Mouse (Mus musculus) forebrain, embryonic 14.5 days (tissue): ENCODE data around the gene Rpl10a. TPM values are rescaled to one million over a fixed set of nuclear protein-coding genes. Genes with fewer than 3 reads are reported as not detected.

ENCODE experiments used
- ATAC-seq: fragments of 200-750 bp; cut with Nextera tagmentation; 2 replicates; pipeline ENCODE4 v1.8.0; 2017; ENCODE audit warnings: mild to moderate bottlenecking, moderate library complexity
- DNase-seq: peaks from one replicate; pipeline ENCODE4 v3.0.0-alpha.2; 2015; ENCODE audit warnings: low spot score
- H3K27ac ChIP-seq: fragments of 300-500 bp; sonication (generic); 2 replicates; pipeline ENCODE4 v1.5.1; 2014; ENCODE audit warnings: low read depth, mild to moderate bottlenecking, control low read depth, low read length, moderate library complexity
- H3K27me3 ChIP-seq: fragments of 300-500 bp; sonication (generic); replicated peaks from 2 replicates; pipeline ENCODE4 v1.6.1; 2014; ENCODE audit warnings: low read length, control low read depth, mixed read lengths; ENCODE audit not compliant: control insufficient read depth, insufficient read depth
- H3K36me3 ChIP-seq: fragments of 300-500 bp; sonication (generic); 2 replicates; pipeline ENCODE4 v1.6.1; 2014; ENCODE audit warnings: low read length, control low read depth; ENCODE audit not compliant: control insufficient read depth, insufficient read depth
- H3K4me1 ChIP-seq: fragments of 300-500 bp; sonication (generic); 2 replicates; pipeline ENCODE4 v1.6.1; 2014; ENCODE audit warnings: antibody characterized with exemption, low read length, control low read depth; ENCODE audit not compliant: control insufficient read depth, insufficient read depth
- H3K4me2 ChIP-seq: fragments of 300-500 bp; sonication (generic); 2 replicates; pipeline ENCODE4 v1.6.1; 2014; ENCODE audit warnings: mild to moderate bottlenecking, control low read depth, low read length
- H3K4me3 ChIP-seq: fragments of 300-500 bp; sonication (generic); 2 replicates; pipeline ENCODE4 v1.5.1; 2014; ENCODE audit warnings: low read depth, low read length, control low read depth
- H3K9ac ChIP-seq: fragments of 300-500 bp; sonication (generic); 2 replicates; pipeline ENCODE4 v1.6.1; 2014; ENCODE audit warnings: mild to moderate bottlenecking, low read length, control low read depth, moderate library complexity
- H3K9me3 ChIP-seq: fragments of 300-500 bp; sonication (generic); replicated peaks from 2 replicates; pipeline ENCODE4 v1.6.1; 2016; ENCODE audit warnings: low read length, control low read depth, mixed read lengths; ENCODE audit not compliant: control insufficient read depth
- WGBS: fragments of 180-500 bp; shearing (Covaris S2); extraction: QIAGEN DNeasy Blood & Tissue Kit; methylation state at CpG from one replicate; pipeline ENCODE4 v1.1.7; 2014; 5-methylcytosine and 5-hydroxymethylcytosine counted together
- polyA plus RNA-seq: library from polyadenylated mRNA; unstranded; fragments of >200 nt; fragmentation: Nextera tagmentation; extraction: Ambion mirVana; gene quantifications from 2 replicates; pipeline ENCODE4 v1.2.1, GENCODE M21; 2014

Gene Rpl10a
- polyA plus RNA-seq, 1 experiment from 2014 or later: 532 TPM

- peaks cover 15% of the 10 kb centered on the region for H3K27me3 ChIP-seq
- no peaks in the 10 kb centered on the region for H3K36me3 ChIP-seq
- H3K27ac ChIP-seq: no peak overlapping the region
- no peak for ATAC-seq
- H3K9me3 ChIP-seq: no peaks in the 10 kb centered on the region
- H3K4me3 ChIP-seq: no peak overlapping the region
- no peaks in the 10 kb centered on the region for H3K4me1 ChIP-seq
- 79% methylated on average over 5 of the region's 5 CpGs for WGBS
- no peak overlapping the region for H3K9ac ChIP-seq
- H3K4me2 ChIP-seq: no peak overlapping the region
- DNase-seq: no peak
Measured at GRCm38 (mm10) chr17:28369056-28369455, 40.8 kb downstream of the Rpl10a start.

- Histone ChIP-seq H3K27me3 (peaks cover 14% of the 10 kb centered on the region), H3K4me2 (no peak overlapping the region), H3K9ac (no peak overlapping the region), H3K9me3 (no peaks in the 10 kb centered on the region), H3K4me3 (no peak overlapping the region), H3K36me3 (no peaks in the 10 kb centered on the region), H3K27ac (no peak overlapping the region), H3K4me1 (no peaks in the 10 kb centered on the region)
- DNase-seq: no peak
- 74% methylated on average over 2 of the region's 2 CpGs for WGBS
- ATAC-seq: no peak
Measured at GRCm38 (mm10) chr17:28371286-28371685, 43.0 kb downstream of the Rpl10a start.

- no peak for ATAC-seq
- Histone ChIP-seq H3K4me2 (no peak overlapping the region), H3K27ac (no peak overlapping the region), H3K9me3 (no peaks in the 10 kb centered on the region), H3K4me3 (no peak overlapping the region), H3K4me1 (no peaks in the 10 kb centered on the region), H3K36me3 (no peaks in the 10 kb centered on the region), H3K9ac (no peak overlapping the region), H3K27me3 (peaks cover 14% of the 10 kb centered on the region)
- DNase-seq: no peak
- 61% methylated on average over 1 of the region's 1 CpGs for WGBS
Measured at GRCm38 (mm10) chr17:28371941-28372340, 43.7 kb downstream of the Rpl10a start.

GRCm38 (mm10) chr17:28373821-28374220 is 45.5 kb downstream of the Rpl10a start:
- 16% methylated on average over 10 of the region's 10 CpGs for WGBS

GRCm38 (mm10) chr17:28374494-28374893 is 46.2 kb downstream of the Rpl10a start:
- ATAC-seq (no peak), DNase-seq (no peak)
- no peak overlapping the region for H3K9ac ChIP-seq
- H3K36me3 ChIP-seq: no peaks in the 10 kb centered on the region
- H3K9me3 ChIP-seq: no peaks in the 10 kb centered on the region
- H3K27me3 ChIP-seq: peaks cover 14% of the 10 kb centered on the region
- no peak overlapping the region for H3K4me3 ChIP-seq
- H3K4me1 ChIP-seq: no peaks in the 10 kb centered on the region
- H3K27ac ChIP-seq: no peak overlapping the region
- WGBS: 12% methylated on average over 16 of the region's 16 CpGs
- H3K4me2 ChIP-seq: no peak overlapping the region

More at GRCm38 (mm10) chr17:28373821-28374220, 45.5 kb downstream of the Rpl10a start:
- no peaks in the 10 kb centered on the region for H3K9me3 ChIP-seq
- no peak overlapping the region for H3K4me3 ChIP-seq
- ATAC-seq (no peak), DNase-seq (peak; percentile 46)
- H3K4me1 ChIP-seq: no peaks in the 10 kb centered on the region
- H3K9ac ChIP-seq: no peak overlapping the region
- peaks cover 14% of the 10 kb centered on the region for H3K27me3 ChIP-seq
- no peak overlapping the region for H3K4me2 ChIP-seq
- no peaks in the 10 kb centered on the region for H3K36me3 ChIP-seq
- no peak overlapping the region for H3K27ac ChIP-seq

- 16% methylated on average over 17 of the region's 17 CpGs for WGBS
- no peaks in the 10 kb centered on the region for H3K4me1 ChIP-seq
- H3K36me3 ChIP-seq: no peaks in the 10 kb centered on the region
- no peak overlapping the region for H3K9ac ChIP-seq
- H3K27me3 ChIP-seq: peaks cover 14% of the 10 kb centered on the region
- no peaks in the 10 kb centered on the region for H3K9me3 ChIP-seq
- DNase-seq (no peak), ATAC-seq (no peak)
- no peak overlapping the region for H3K27ac ChIP-seq
- no peak overlapping the region for H3K4me2 ChIP-seq
- no peak overlapping the region for H3K4me3 ChIP-seq
Measured at GRCm38 (mm10) chr17:28375592-28376061, 47.4 kb downstream of the Rpl10a start.

GRCm38 (mm10) chr17:28380255-28380654 is 52.0 kb downstream of the Rpl10a start:
- DNase-seq (no peak), ATAC-seq (no peak)
- WGBS: 1% methylated on average over 6 of the region's 6 CpGs
- Histone ChIP-seq H3K27ac (no peak overlapping the region), H3K9me3 (no peaks in the 10 kb centered on the region), H3K4me3 (no peak overlapping the region), H3K27me3 (peaks cover 6% of the 10 kb centered on the region; the same call in 1 of the 2 replicates), H3K9ac (no peak overlapping the region), H3K4me2 (no peak overlapping the region), H3K4me1 (no peaks in the 10 kb centered on the region), H3K36me3 (no peaks in the 10 kb centered on the region)

Other genes starting within 250 kb of the Rpl10a start
- 1.6 TPM in 2 replicates for gene Tcp11, start 247.8 kb upstream of the Rpl10a start, polyA plus RNA-seq
- gene Scube3, start 186.3 kb upstream of the Rpl10a start, polyA plus RNA-seq: 4.7 TPM in 2 replicates
- 31.0 and 33.9 TPM in 2 replicates for gene Zfp523, start 151.3 kb upstream of the Rpl10a start, polyA plus RNA-seq
- gene Def6, start 120.7 kb upstream of the Rpl10a start, polyA plus RNA-seq: 2.4 and 3.2 TPM in 2 replicates
- 1.7 and 1.8 TPM in 2 replicates for gene Ppard, start 95.8 kb upstream of the Rpl10a start, polyA plus RNA-seq
- 21.7 and 24.5 TPM in 2 replicates for gene Fance, start 15.0 kb upstream of the Rpl10a start, polyA plus RNA-seq
- gene Tead3, start 22.3 kb downstream of the Rpl10a start, polyA plus RNA-seq: 1.8 and 2.4 TPM in 2 replicates
- 1.3 and 1.5 TPM in 2 replicates for gene Tulp1, start 36.8 kb downstream of the Rpl10a start, polyA plus RNA-seq
- gene Fkbp5, start 189.1 kb downstream of the Rpl10a start, polyA plus RNA-seq: 11.7 and 11.9 TPM in 2 replicates
- not detected in 2 replicates for gene Armc12, start 202.3 kb downstream of the Rpl10a start, polyA plus RNA-seq
- gene Clpsl2, start 220.9 kb downstream of the Rpl10a start, polyA plus RNA-seq: not detected in 2 replicates
- not detected in 2 replicates for gene Clps, start 232.3 kb downstream of the Rpl10a start, polyA plus RNA-seq
- 3.9 and 4.5 TPM in 2 replicates for gene Lhfpl5, start 247.2 kb downstream of the Rpl10a start, polyA plus RNA-seq